Mouse (Mus musculus) limb, embryonic 14.5 days (tissue): ENCODE measurements around the gene Ldlrap1. TPM values are rescaled to one million over a fixed set of nuclear protein-coding genes. Genes with fewer than 3 reads are reported as not detected.

ENCODE experiments used
- ATAC-seq: fragments of 200-750 bp; cut with Nextera tagmentation; 2 replicates; pipeline ENCODE4 v1.8.0; 2017; ENCODE audit warnings: low read depth, moderate number of reproducible peaks, moderate TSS enrichment; ENCODE audit not compliant: low FRiP score
- DNase-seq: peaks from one replicate; pipeline ENCODE4 v3.0.0-alpha.2; 2015; ENCODE audit warnings: low spot score
- H3K27ac ChIP-seq: fragments of 300-500 bp; sonication (generic); replicated peaks from 2 replicates; pipeline ENCODE4 v1.5.1; 2014; ENCODE audit warnings: low read depth, mild to moderate bottlenecking, low read length, moderate library complexity, mixed read lengths
- H3K27me3 ChIP-seq: fragments of 300-500 bp; sonication (generic); 2 replicates; pipeline ENCODE4 v1.6.1; 2014; ENCODE audit warnings: low read length, mixed read lengths; ENCODE audit not compliant: control insufficient read depth, insufficient read depth
- H3K36me3 ChIP-seq: fragments of 300-500 bp; sonication (generic); 2 replicates; pipeline ENCODE4 v1.6.1; 2014; ENCODE audit warnings: mild to moderate bottlenecking, low read length, moderate library complexity, mixed read lengths; ENCODE audit not compliant: control insufficient read depth, insufficient read depth
- H3K4me1 ChIP-seq: fragments of 300-500 bp; sonication (generic); 2 replicates; pipeline ENCODE4 v1.6.1; 2014; ENCODE audit warnings: antibody characterized with exemption, low read length, mixed read lengths; ENCODE audit not compliant: control insufficient read depth, insufficient read depth
- H3K4me2 ChIP-seq: fragments of 300-500 bp; sonication (generic); replicated peaks from 2 replicates; pipeline ENCODE4 v1.6.1; 2014; ENCODE audit warnings: low read depth, mild to moderate bottlenecking, low read length, moderate library complexity; ENCODE audit not compliant: severe bottlenecking
- H3K4me3 ChIP-seq: fragments of 300-500 bp; sonication (generic); replicated peaks from 2 replicates; pipeline ENCODE4 v1.5.1; 2014; ENCODE audit warnings: low read length
- H3K9ac ChIP-seq: fragments of 300-500 bp; sonication (generic); 2 replicates; pipeline ENCODE4 v1.6.1; 2014; ENCODE audit warnings: mild to moderate bottlenecking, low read depth, low read length, moderate library complexity; ENCODE audit not compliant: severe bottlenecking
- H3K9me3 ChIP-seq: fragments of 300-500 bp; sonication (generic); 2 replicates; pipeline ENCODE4 v1.6.1; 2016; ENCODE audit warnings: low read length; ENCODE audit not compliant: control insufficient read depth
- POLR2A ChIP-seq: fragments of 200-500 bp; IDR thresholded peaks from 2 replicates; pipeline ENCODE4 v1.8.0; 2012; ENCODE audit warnings: inconsistent platforms, mild to moderate bottlenecking, moderate library complexity, borderline replicate concordance; ENCODE audit not compliant: insufficient read depth, insufficient read length; ENCODE audit errors: extremely low read depth
- WGBS: fragments of 180-500 bp; shearing (Covaris S2); extraction: QIAGEN DNeasy Blood & Tissue Kit; methylation state at CpG from one replicate; pipeline ENCODE4 v1.1.7; 2014; 5-methylcytosine and 5-hydroxymethylcytosine counted together
- polyA plus RNA-seq, 2 experiments: library from polyadenylated mRNA; depleted of rRNA in 1 of 2; stranded (reverse) in 1 of 2; unstranded in 1 of 2; fragments of >200 nt; fragmentation: Nextera tagmentation in 1 of 2; extraction: Ambion mirVana in 1 of 2; gene quantifications; 2 replicates each; pipeline versions ENCODE4 v1.2.1 to v1.2.3; 2012 to 2014

The Ldlrap1 gene
- polyA plus RNA-seq, 2 experiments, result 18.0 to 25.1 TPM

DNA sequence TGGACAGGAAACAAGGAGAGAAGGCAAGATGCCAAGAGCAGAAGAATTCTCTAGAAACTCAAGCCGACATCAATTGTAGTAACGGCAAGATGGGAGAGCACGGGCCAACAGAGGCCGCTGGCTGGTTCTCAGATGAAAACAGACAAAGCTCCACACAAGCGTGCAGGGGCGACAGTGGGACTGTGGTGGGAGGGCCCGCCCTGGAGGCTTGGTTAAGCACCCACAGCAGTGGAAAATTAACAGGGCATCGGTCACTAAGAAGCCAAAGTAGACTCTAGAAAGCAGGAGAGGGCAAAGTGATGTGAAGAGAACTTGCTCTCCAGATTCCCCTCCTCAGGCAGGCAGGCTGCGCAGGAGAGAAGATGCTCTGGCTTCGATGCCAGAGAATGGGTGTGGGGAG lies 34.3 kb upstream of the Ldlrap1 start:
- no peak overlapping the region for H3K27ac ChIP-seq
- no peak overlapping the region for H3K4me2 ChIP-seq
- WGBS, result 78% methylated on average over 10 of the region's 10 CpGs
- H3K27me3 ChIP-seq, result no peaks in the 10 kb centered on the region
- TF ChIP-seq POLR2A, result no peak
- H3K36me3 ChIP-seq, result peaks cover 67% of the 10 kb centered on the region
- H3K9ac ChIP-seq, result no peak overlapping the region
- no peaks in the 10 kb centered on the region for H3K9me3 ChIP-seq
- H3K4me1 ChIP-seq, result peaks cover 5% of the 10 kb centered on the region; the same call in 1 of the 2 replicates
- H3K4me3 ChIP-seq, result no peak overlapping the region
- DNase-seq (no peak), ATAC-seq (no peak)

DNA sequence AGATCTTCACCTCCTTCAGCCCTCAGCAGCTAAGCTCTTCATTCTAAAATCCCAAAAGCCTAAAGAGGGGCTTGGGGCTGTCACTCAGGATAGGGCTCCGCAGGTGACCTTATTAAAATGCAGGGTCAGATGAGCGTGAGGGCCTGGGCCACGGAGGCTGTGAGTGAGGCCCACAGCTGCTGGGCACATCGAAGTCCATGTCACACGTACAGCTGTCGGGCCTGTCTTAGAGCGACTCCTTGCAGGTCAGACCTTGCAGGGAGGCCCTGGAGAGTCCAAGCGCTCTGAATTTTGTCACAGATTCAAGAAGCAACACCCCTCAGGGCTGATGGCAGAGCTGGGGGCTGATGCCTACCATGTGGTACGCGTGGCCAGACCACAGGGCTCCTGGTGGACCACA lies 32.9 kb upstream of the Ldlrap1 start:
- Histone ChIP-seq H3K4me2 (no peak overlapping the region), H3K4me3 (no peak overlapping the region), H3K9ac (no peak overlapping the region), H3K36me3 (peaks cover 52% of the 10 kb centered on the region), H3K27ac (no peak overlapping the region), H3K9me3 (no peaks in the 10 kb centered on the region), H3K4me1 (peaks cover 10% of the 10 kb centered on the region; the same call in 1 of the 2 replicates), H3K27me3 (no peaks in the 10 kb centered on the region)
- DNase-seq, result no peak
- 77% methylated on average over 10 of the region's 10 CpGs for WGBS
- no peak for TF ChIP-seq POLR2A
- no peak for ATAC-seq

DNA sequence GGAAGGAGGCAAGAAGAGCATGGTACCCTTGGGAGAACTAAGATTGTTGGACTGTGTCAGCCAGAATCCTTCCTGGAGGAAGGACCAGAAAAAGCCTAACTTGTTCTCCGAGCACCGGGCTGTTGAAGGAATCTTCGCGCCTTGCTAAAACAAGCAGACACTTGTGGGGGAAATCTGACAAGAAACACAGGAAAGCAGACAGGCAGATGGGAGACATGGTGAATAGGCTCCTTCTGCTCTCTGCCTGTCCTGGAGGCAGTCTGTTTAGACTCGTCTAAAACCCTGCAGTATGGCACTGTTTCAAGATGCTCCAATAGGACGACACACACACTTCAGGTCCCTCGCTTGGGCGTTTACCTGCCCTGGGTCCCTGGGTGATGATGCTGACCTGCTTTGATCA lies 32.3 kb upstream of the Ldlrap1 start:
- WGBS, result 63% methylated on average over 8 of the region's 8 CpGs
- Histone ChIP-seq H3K36me3 (peaks cover 46% of the 10 kb centered on the region), H3K4me2 (no peak overlapping the region), H3K4me3 (no peak overlapping the region), H3K9me3 (no peaks in the 10 kb centered on the region), H3K27ac (0 out of 2 replicates have a peak overlapping the region, but pooled peaks have one; percentile 22), H3K9ac (no peak overlapping the region), H3K4me1 (peaks cover 8% of the 10 kb centered on the region; the same call in 1 of the 2 replicates), H3K27me3 (no peaks in the 10 kb centered on the region)
- no peak for TF ChIP-seq POLR2A
- DNase-seq (no peak), ATAC-seq (no peak)

- Histone ChIP-seq H3K27me3 (no peaks in the 10 kb centered on the region), H3K9me3 (no peaks in the 10 kb centered on the region), H3K36me3 (peaks cover 38% of the 10 kb centered on the region), H3K4me2 (no peak overlapping the region), H3K9ac (no peak overlapping the region), H3K4me1 (peaks cover 4% of the 10 kb centered on the region; the same call in 1 of the 2 replicates), H3K4me3 (no peak overlapping the region), H3K27ac (no peak overlapping the region)
- 8% methylated on average over 4 of the region's 4 CpGs for WGBS
- ATAC-seq, result 0 out of 2 replicates have a peak, but pooled peaks have one; percentile 53
- TF ChIP-seq POLR2A, result no peak
- DNase-seq, result peak; percentile 63
Measured at GRCm38 (mm10) chr4:134799272-134799671, 31.4 kb upstream of the Ldlrap1 start.

DNA sequence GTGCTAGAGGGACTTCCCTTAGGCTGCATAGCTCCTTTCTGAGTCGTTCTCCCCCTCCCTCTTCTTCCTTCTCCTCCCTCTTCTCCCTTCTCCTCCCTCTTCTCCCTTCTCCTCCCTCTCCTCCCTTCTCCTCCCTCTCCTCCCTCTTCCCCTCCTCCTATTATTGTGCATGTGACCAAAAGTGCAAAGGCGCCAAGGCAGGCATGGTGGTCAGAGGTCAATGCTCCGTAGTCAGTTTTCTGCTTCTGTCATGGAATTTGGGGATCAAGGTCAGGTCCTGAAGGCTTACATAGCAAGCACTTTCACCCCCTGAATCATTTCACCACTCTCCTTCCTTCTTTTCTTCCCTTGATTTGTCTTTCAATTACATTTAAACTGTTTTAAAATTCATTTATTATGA lies 31.0 kb upstream of the Ldlrap1 start:
- Histone ChIP-seq H3K9me3 (no peaks in the 10 kb centered on the region), H3K4me1 (peaks cover 4% of the 10 kb centered on the region; the same call in 1 of the 2 replicates)
- no peak for TF ChIP-seq POLR2A

More for the DNA sequence above, 31.0 kb upstream of the Ldlrap1 start:
- Histone ChIP-seq H3K27ac (no peak overlapping the region), H3K4me3 (no peak overlapping the region), H3K27me3 (no peaks in the 10 kb centered on the region), H3K4me2 (no peak overlapping the region), H3K36me3 (peaks cover 34% of the 10 kb centered on the region), H3K9ac (no peak overlapping the region)
- WGBS, result 55% methylated on average over 3 of the region's 3 CpGs
- DNase-seq, result no peak
- no peak for ATAC-seq
